Mouse (Mus musculus): ENCODE measurements around the gene Srrm1.

DNA sequence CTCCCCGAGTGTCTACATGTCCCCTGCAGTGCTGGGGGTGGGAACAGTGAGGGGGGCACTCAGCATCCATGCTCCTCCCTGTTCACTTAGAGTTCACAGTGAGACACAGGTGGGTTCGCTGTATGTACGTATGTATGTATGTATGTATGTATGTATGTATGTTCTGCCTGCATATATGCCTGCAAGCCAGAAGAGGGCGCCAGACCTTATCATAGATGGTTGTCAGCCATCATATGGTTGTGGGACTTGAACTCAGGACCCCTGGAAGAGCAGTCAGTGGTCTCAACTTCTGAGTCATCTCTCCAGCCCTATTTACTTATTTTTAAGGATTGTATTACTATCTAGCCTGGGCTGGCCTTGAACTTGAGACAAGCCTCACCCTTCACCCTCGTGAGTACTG lies 43.2 kb upstream of the Srrm1 start:
- TF ChIP-seq EP300 (IDR thresholded peaks at IDR 0.05; ENCODE audit: low read depth in 1 of 2, low read length in 2 of 2) = no peak
- peak in 2 of 3 experiments; percentile 40 to 48; a peak in 3 of 6 replicates for TF ChIP-seq CTCF (IDR thresholded peaks at IDR 0.05 in 2 of 3, conservative IDR thresholded peaks at IDR 0.05 in 1 of 3; ENCODE audit: control insufficient read depth in 1 of 3, insufficient read depth in 1 of 3, low read depth in 2 of 3, low read length in 3 of 3, poor library complexity in 1 of 3, severe bottlenecking in 1 of 3)
- TF ChIP-seq MYB (IDR thresholded peaks at IDR 0.05; ENCODE audit: low read depth, low read length) = no peak
- no peak for TF ChIP-seq POLR2AphosphoS2 (IDR thresholded peaks at IDR 0.05; ENCODE audit: low read length)
- no peak for TF ChIP-seq POLR2A (IDR thresholded peaks at IDR 0.05; ENCODE audit: control insufficient read depth in 1 of 2, insufficient read depth in 1 of 2, low read depth in 1 of 2, low read length in 2 of 2, poor library complexity in 1 of 2)
- no peak for TF ChIP-seq KAT2A (conservative IDR thresholded peaks at IDR 0.05; ENCODE audit: low read depth, low read length)
- no peak for TF ChIP-seq ZNF384 (IDR thresholded peaks at IDR 0.05; ENCODE audit: low read depth, low read length)
- no peak for TF ChIP-seq UBTF (IDR thresholded peaks at IDR 0.05; ENCODE audit: borderline replicate concordance, insufficient read depth, low read depth, low read length)
